Mouse (Mus musculus) forebrain, embryonic 16.5 days (tissue): ENCODE results near the gene Exosc6. TPM values are rescaled to one million over a fixed set of nuclear protein-coding genes. Genes with fewer than 3 reads are reported as not detected.
"Not testable (repeated sequence)": the region's sequence is repeated elsewhere in the genome, so short reads cannot be mapped to it uniquely, and the experiment has no call there.

Experiments
- ATAC-seq: fragments of 200-750 bp; cut with Nextera tagmentation; 2 replicates; pipeline ENCODE4 v1.8.0; 2017; ENCODE audit warnings: mild to moderate bottlenecking, moderate library complexity
- H3K27ac ChIP-seq: fragments of 300-500 bp; sonication (generic); 2 replicates; pipeline ENCODE4 v1.5.1; 2014; ENCODE audit warnings: low read length, control low read depth
- H3K27me3 ChIP-seq: fragments of 300-500 bp; sonication (generic); replicated peaks from 2 replicates; pipeline ENCODE4 v1.6.1; 2014; ENCODE audit warnings: low read length; ENCODE audit not compliant: control insufficient read depth, insufficient read depth
- H3K36me3 ChIP-seq: fragments of 300-500 bp; sonication (generic); 2 replicates; pipeline ENCODE4 v1.6.1; 2014; ENCODE audit not compliant: control insufficient read depth, insufficient read depth
- H3K4me1 ChIP-seq: fragments of 300-500 bp; sonication (generic); replicated peaks from 2 replicates; pipeline ENCODE4 v1.6.1; 2014; ENCODE audit warnings: low read length; ENCODE audit not compliant: control insufficient read depth, insufficient read depth
- H3K4me2 ChIP-seq: fragments of 300-500 bp; sonication (generic); 2 replicates; pipeline ENCODE4 v1.6.1; 2014; ENCODE audit warnings: mild to moderate bottlenecking, low read length, control low read depth
- H3K4me3 ChIP-seq: fragments of 300-500 bp; sonication (generic); replicated peaks from 2 replicates; pipeline ENCODE4 v1.5.1; 2014; ENCODE audit warnings: mild to moderate bottlenecking, low read length, control low read depth
- H3K9ac ChIP-seq: fragments of 300-500 bp; sonication (generic); replicated peaks from 2 replicates; pipeline ENCODE4 v1.6.1; 2014; ENCODE audit warnings: low read depth, low read length, control low read depth
- H3K9me3 ChIP-seq: fragments of 300-500 bp; sonication (generic); 2 replicates; pipeline ENCODE4 v1.6.1; 2016; ENCODE audit warnings: low read length; ENCODE audit not compliant: control insufficient read depth
- WGBS: fragments of 180-500 bp; shearing (Covaris S2); extraction: QIAGEN DNeasy Blood & Tissue Kit; methylation state at CpG from one replicate; pipeline ENCODE4 v1.1.7; 2014; 5-methylcytosine and 5-hydroxymethylcytosine counted together
- polyA plus RNA-seq: library from polyadenylated mRNA; unstranded; fragments of >200 nt; fragmentation: Nextera tagmentation; extraction: Ambion mirVana; gene quantifications from 2 replicates; pipeline ENCODE4 v1.2.1, GENCODE M21; 2015

The Exosc6 gene
- polyA plus RNA-seq, 1 experiment from 2014 or later: not detected

GRCm38 (mm10) chr8:111068660-111069059, 12.5 kb downstream of the Exosc6 start:
- not testable (repeated sequence) for H3K27ac ChIP-seq, H3K36me3 ChIP-seq, ATAC-seq, H3K4me1 ChIP-seq, H3K4me2 ChIP-seq, H3K4me3 ChIP-seq, H3K9me3 ChIP-seq, H3K27me3 ChIP-seq, H3K9ac ChIP-seq
- WGBS: 96% methylated on average over 9 of the region's 9 CpGs

- Histone ChIP-seq H3K9me3 (no peaks in the 10 kb centered on the region), H3K27me3 (no peaks in the 10 kb centered on the region), H3K36me3 (no peaks in the 10 kb centered on the region), H3K9ac (no peak overlapping the region), H3K4me3 (no peak overlapping the region), H3K4me2 (no peak overlapping the region), H3K4me1 (no peaks in the 10 kb centered on the region), H3K27ac (no peak overlapping the region)
- 70% methylated on average over 3 of the region's 3 CpGs for WGBS
- ATAC-seq: no peak
These were observed 19.8 kb downstream of the Exosc6 start for GRCm38 (mm10) chr8:111075926-111076325.

- ATAC-seq: no peak
- Histone ChIP-seq H3K4me2 (no peak overlapping the region), H3K36me3 (no peaks in the 10 kb centered on the region), H3K4me3 (no peak overlapping the region), H3K4me1 (no peaks in the 10 kb centered on the region), H3K27me3 (no peaks in the 10 kb centered on the region), H3K9me3 (no peaks in the 10 kb centered on the region), H3K9ac (no peak overlapping the region), H3K27ac (no peak overlapping the region)
- 68% methylated on average over 5 of the region's 5 CpGs for whole genome bisulfite sequencing
These were observed 23.3 kb downstream of the Exosc6 start for GRCm38 (mm10) chr8:111079461-111079860.

GRCm38 (mm10) chr8:111079861-111080271, 23.7 kb downstream of the Exosc6 start:
- Histone ChIP-seq H3K4me1 (no peaks in the 10 kb centered on the region), H3K4me2 (no peak overlapping the region), H3K9me3 (no peaks in the 10 kb centered on the region), H3K27me3 (no peaks in the 10 kb centered on the region), H3K9ac (no peak overlapping the region; the same call in 1 of the 2 replicates), H3K36me3 (no peaks in the 10 kb centered on the region), H3K4me3 (no peak overlapping the region), H3K27ac (no peak overlapping the region)
- 40% methylated on average over 6 of the region's 6 CpGs for WGBS
- ATAC-seq: no peak

GRCm38 (mm10) chr8:111081580-111082258, 25.6 kb downstream of the Exosc6 start:
- Histone ChIP-seq H3K27me3 (no peaks in the 10 kb centered on the region), H3K9me3 (no peaks in the 10 kb centered on the region)
- no peak for ATAC-seq

GRCm38 (mm10) chr8:111083936-111084335, 27.8 kb downstream of the Exosc6 start:
- not testable (repeated sequence) for H3K9me3 ChIP-seq, H3K4me3 ChIP-seq, H3K27ac ChIP-seq, ATAC-seq, H3K9ac ChIP-seq, H3K4me1 ChIP-seq, H3K27me3 ChIP-seq, H3K4me2 ChIP-seq, H3K36me3 ChIP-seq
- WGBS: 91% methylated on average over 5 of the region's 5 CpGs

More at GRCm38 (mm10) chr8:111081580-111082258, 25.6 kb downstream of the Exosc6 start:
- Histone ChIP-seq H3K9ac (no peak overlapping the region), H3K36me3 (no peaks in the 10 kb centered on the region), H3K4me3 (no peak overlapping the region), H3K27ac (no peak overlapping the region), H3K4me2 (no peak overlapping the region), H3K4me1 (no peaks in the 10 kb centered on the region)
- WGBS: 38% methylated on average over 12 of the region's 12 CpGs

- Histone ChIP-seq H3K36me3 (no peaks in the 10 kb centered on the region), H3K9me3 (no peaks in the 10 kb centered on the region), H3K9ac (no peak overlapping the region), H3K4me2 (no peak overlapping the region), H3K4me1 (peaks cover 4% of the 10 kb centered on the region; the same call in 1 of the 2 replicates), H3K27me3 (no peaks in the 10 kb centered on the region), H3K27ac (no peak overlapping the region), H3K4me3 (no peak overlapping the region)
- WGBS: 0% methylated on average over 2 of the region's 2 CpGs
- no peak for ATAC-seq
These were observed 34.0 kb downstream of the Exosc6 start for GRCm38 (mm10) chr8:111090126-111090525.

- H3K9me3 ChIP-seq: no peaks in the 10 kb centered on the region
- ATAC-seq: no peak
- H3K4me2 ChIP-seq: no peak overlapping the region
- H3K9ac ChIP-seq: no peak overlapping the region
- no peak overlapping the region for H3K27ac ChIP-seq
- WGBS: 78% methylated on average over 7 of the region's 7 CpGs
- no peaks in the 10 kb centered on the region for H3K27me3 ChIP-seq
- no peak overlapping the region for H3K4me3 ChIP-seq
- H3K4me1 ChIP-seq: peaks cover 11% of the 10 kb centered on the region
- H3K36me3 ChIP-seq: no peaks in the 10 kb centered on the region
These were observed 35.6 kb downstream of the Exosc6 start for GRCm38 (mm10) chr8:111091706-111092105.

GRCm38 (mm10) chr8:111092326-111092725, 36.2 kb downstream of the Exosc6 start, which contains the start of gene Clec18a:
Clec18a (minus strand) TSS chr8:111092426.
- H3K27ac ChIP-seq: not testable (repeated sequence)
- WGBS: 90% methylated on average over 4 of the region's 6 CpGs

More at GRCm38 (mm10) chr8:111092326-111092725, 36.2 kb downstream of the Exosc6 start, which contains the start of gene Clec18a:
- H3K36me3 ChIP-seq, H3K9ac ChIP-seq, ATAC-seq, H3K4me3 ChIP-seq, H3K27me3 ChIP-seq, H3K4me2 ChIP-seq, H3K9me3 ChIP-seq: not testable (repeated sequence)
- peaks cover 11% of the 10 kb centered on the region for H3K4me1 ChIP-seq
